Mouse (Mus musculus): Measurements from ENCODE around the gene Cdc42bpb. TPM values are rescaled to one million over a fixed set of nuclear protein-coding genes. Genes with fewer than 3 reads are reported as not detected.

Cdc42bpb gene
- polyA plus RNA-seq, 1 experiment from 2014 or later = 25.6 TPM

GRCm38 (mm10) chr12:111401454-111402184, 24.1 kb upstream of the Cdc42bpb start:
- Histone ChIP-seq H3K4me2 (no peak overlapping the region), H3K27me3 (replicated peaks; ENCODE audit: control insufficient read depth, insufficient read depth, low read length) (peaks cover 22% of the 10 kb centered on the region), H3K9me3 (ENCODE audit: control insufficient read depth, low read length) (no peaks in the 10 kb centered on the region), H3K27ac (ENCODE audit: low read depth, low read length) (no peak overlapping the region), H3K36me3 (ENCODE audit: control insufficient read depth, insufficient read depth, low read length) (no peaks in the 10 kb centered on the region), H3K4me1 (replicated peaks; ENCODE audit: control insufficient read depth, insufficient read depth, low read length) (peaks cover 2% of the 10 kb centered on the region; the same call in 1 of the 2 replicates), H3K4me3 (ENCODE audit: low read depth, low read length) (no peak overlapping the region), H3K9ac (ENCODE audit: low read depth, low read length) (no peak overlapping the region)
- 22% methylated on average over 15 of the region's 15 CpGs for WGBS
- no peak; the same call in 1 of the 2 replicates for ATAC-seq (replicated peaks; ENCODE audit: low FRiP score)
- DNase-seq (ENCODE audit: low spot score) = peak; percentile 70

DNA sequence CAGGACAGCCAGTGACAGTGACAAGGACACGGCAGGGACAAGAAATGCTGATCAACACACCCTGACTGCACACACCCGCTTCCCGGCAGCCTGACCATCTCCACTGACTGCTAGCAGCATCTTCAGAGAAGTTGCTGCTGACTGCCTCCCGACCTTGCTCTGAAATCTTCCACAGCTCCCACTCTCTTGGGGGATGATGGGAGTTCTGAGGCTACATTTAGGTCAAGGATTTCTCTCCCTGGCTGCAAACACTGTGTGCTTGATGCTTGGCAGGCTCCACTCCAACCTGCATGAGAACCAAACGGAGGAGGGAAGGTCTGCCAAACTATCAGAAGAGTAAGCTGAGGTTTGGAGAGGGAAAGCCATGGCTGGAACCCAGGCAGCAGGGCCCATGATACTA, 19.5 kb upstream of the Cdc42bpb start:
- no peak overlapping the region for H3K27ac ChIP-seq (ENCODE audit: low read depth, low read length)
- 55% methylated on average over 5 of the region's 5 CpGs for WGBS
- ATAC-seq (replicated peaks; ENCODE audit: low FRiP score) = no peak

DNA sequence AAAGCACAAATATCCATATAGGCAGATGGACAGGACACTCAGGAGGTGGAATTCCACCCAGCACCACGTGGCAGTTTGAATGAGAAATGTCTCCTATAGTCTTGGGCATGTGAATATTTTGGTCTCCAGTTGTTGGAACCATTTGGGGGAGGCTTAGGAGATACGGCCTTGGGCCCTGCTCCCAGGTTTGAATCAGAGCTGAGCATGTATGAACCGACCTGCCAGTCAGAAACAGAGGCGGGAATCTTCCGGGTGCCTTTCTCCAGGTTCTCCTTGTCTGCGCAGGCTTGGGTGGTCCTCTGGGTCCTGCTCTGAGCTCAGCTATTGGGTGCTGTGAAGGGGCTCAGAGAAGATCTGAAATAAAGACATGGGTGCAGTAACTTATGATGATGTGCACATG, 16.5 kb upstream of the Cdc42bpb start:
- H3K27ac ChIP-seq (ENCODE audit: low read depth, low read length) = no peak overlapping the region
- H3K4me2 ChIP-seq = no peak overlapping the region
- no peak overlapping the region for H3K4me3 ChIP-seq (ENCODE audit: low read depth, low read length)
- no peak for ATAC-seq (replicated peaks; ENCODE audit: low FRiP score)
- 77% methylated on average over 6 of the region's 6 CpGs for WGBS
- no peaks in the 10 kb centered on the region for H3K36me3 ChIP-seq (ENCODE audit: control insufficient read depth, insufficient read depth, low read length)
- H3K9me3 ChIP-seq (ENCODE audit: control insufficient read depth, low read length) = no peaks in the 10 kb centered on the region
- H3K27me3 ChIP-seq (replicated peaks; ENCODE audit: control insufficient read depth, insufficient read depth, low read length) = peaks cover 1% of the 10 kb centered on the region
- DNase-seq (ENCODE audit: low spot score) = no peak
- no peaks in the 10 kb centered on the region for H3K4me1 ChIP-seq (replicated peaks; ENCODE audit: control insufficient read depth, insufficient read depth, low read length)
- no peak overlapping the region for H3K9ac ChIP-seq (ENCODE audit: low read depth, low read length)

More for the DNA sequence above, 19.5 kb upstream of the Cdc42bpb start:
- H3K4me2 ChIP-seq = no peak overlapping the region
- H3K9ac ChIP-seq (ENCODE audit: low read depth, low read length) = no peak overlapping the region
- no peaks in the 10 kb centered on the region for H3K4me1 ChIP-seq (replicated peaks; ENCODE audit: control insufficient read depth, insufficient read depth, low read length)
- DNase-seq (ENCODE audit: low spot score) = no peak
- H3K9me3 ChIP-seq (ENCODE audit: control insufficient read depth, low read length) = no peaks in the 10 kb centered on the region
- no peaks in the 10 kb centered on the region for H3K36me3 ChIP-seq (ENCODE audit: control insufficient read depth, insufficient read depth, low read length)
- peaks cover 6% of the 10 kb centered on the region for H3K27me3 ChIP-seq (replicated peaks; ENCODE audit: control insufficient read depth, insufficient read depth, low read length)
- H3K4me3 ChIP-seq (ENCODE audit: low read depth, low read length) = no peak overlapping the region

DNA sequence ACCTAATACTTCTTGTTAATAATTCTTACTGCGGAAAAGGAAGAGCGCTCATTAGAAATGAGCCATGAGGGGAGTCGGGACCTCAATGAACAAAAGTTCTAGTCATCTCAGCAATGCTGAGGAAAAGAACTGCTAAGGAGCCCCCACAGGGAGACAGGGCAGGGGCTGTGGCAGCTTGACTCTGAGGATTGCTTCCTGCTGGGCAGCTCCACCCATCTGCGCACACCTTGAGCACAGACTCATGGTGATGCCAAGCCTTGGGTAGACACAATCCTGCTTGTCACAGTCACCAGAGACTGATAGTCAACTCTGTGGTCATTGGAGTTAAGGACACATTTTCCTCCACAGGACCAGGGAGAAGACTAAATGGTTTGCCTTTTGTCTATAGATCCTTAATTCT, 9.6 kb upstream of the Cdc42bpb start:
- no peak overlapping the region for H3K4me2 ChIP-seq
- H3K27me3 ChIP-seq (replicated peaks; ENCODE audit: control insufficient read depth, insufficient read depth, low read length) = no peaks in the 10 kb centered on the region
- H3K4me3 ChIP-seq (ENCODE audit: low read depth, low read length) = no peak overlapping the region
- no peaks in the 10 kb centered on the region for H3K36me3 ChIP-seq (ENCODE audit: control insufficient read depth, insufficient read depth, low read length)
- H3K9me3 ChIP-seq (ENCODE audit: control insufficient read depth, low read length) = no peaks in the 10 kb centered on the region
- peak overlapping the region; percentile 46; the same call in 1 of the 2 replicates for H3K27ac ChIP-seq (ENCODE audit: low read depth, low read length)
- 85% methylated on average over 4 of the region's 4 CpGs for WGBS
- peaks cover 7% of the 10 kb centered on the region; the same call in 1 of the 2 replicates for H3K4me1 ChIP-seq (replicated peaks; ENCODE audit: control insufficient read depth, insufficient read depth, low read length)
- no peak overlapping the region for H3K9ac ChIP-seq (ENCODE audit: low read depth, low read length)
- DNase-seq (ENCODE audit: low spot score) (no peak), ATAC-seq (replicated peaks; ENCODE audit: low FRiP score) (no peak)

GRCm38 (mm10) chr12:111386642-111387120, 9.2 kb upstream of the Cdc42bpb start:
- 36% methylated on average over 8 of the region's 8 CpGs for WGBS
- Histone ChIP-seq H3K4me2 (no peak overlapping the region), H3K27me3 (replicated peaks; ENCODE audit: control insufficient read depth, insufficient read depth, low read length) (no peaks in the 10 kb centered on the region), H3K9ac (ENCODE audit: low read depth, low read length) (no peak overlapping the region), H3K9me3 (ENCODE audit: control insufficient read depth, low read length) (no peaks in the 10 kb centered on the region), H3K4me1 (replicated peaks; ENCODE audit: control insufficient read depth, insufficient read depth, low read length) (peaks cover 7% of the 10 kb centered on the region; the same call in 1 of the 2 replicates), H3K36me3 (ENCODE audit: control insufficient read depth, insufficient read depth, low read length) (no peaks in the 10 kb centered on the region), H3K4me3 (ENCODE audit: low read depth, low read length) (no peak overlapping the region), H3K27ac (ENCODE audit: low read depth, low read length) (no peak overlapping the region)
- no peak for DNase-seq (ENCODE audit: low spot score)
- ATAC-seq (replicated peaks; ENCODE audit: low FRiP score) = peak; percentile 54

DNA sequence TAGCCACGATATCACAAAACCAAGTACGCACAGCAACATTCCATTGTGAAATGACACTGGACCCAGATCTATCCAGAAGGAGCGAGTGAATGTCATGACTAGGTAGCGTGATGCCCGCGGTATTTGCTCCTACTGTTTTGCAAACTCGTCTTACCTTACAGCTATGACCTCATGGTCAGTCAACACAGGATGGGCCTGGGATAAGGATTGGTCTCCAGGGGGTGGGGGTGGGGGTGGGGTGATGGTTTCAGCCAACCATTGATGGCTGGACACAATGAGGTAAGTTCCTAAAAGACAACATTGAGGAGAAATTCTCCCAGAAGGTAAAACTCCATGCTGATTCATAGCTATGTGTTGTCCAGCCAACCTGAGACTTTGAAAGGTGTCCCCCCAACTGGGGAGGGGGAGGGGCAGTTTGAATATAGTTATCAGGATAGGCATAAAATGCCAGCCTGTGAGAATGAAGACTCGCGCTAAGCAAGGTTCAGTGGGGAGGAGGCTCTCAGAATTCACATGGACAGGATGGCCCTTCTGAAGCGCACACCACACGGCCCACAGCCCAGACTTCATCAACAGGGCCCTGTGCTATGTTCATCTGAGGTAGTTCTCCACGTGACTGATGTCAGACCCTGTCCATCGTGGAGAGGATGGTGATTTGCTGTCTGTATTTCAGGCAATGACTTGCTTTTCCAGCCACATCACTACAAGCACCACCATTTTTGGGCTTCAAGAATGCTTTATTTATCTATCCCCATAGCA, 8.5 kb upstream of the Cdc42bpb start:
- H3K9me3 ChIP-seq (ENCODE audit: control insufficient read depth, low read length) = no peaks in the 10 kb centered on the region
- H3K4me2 ChIP-seq = no peak overlapping the region
- no peak overlapping the region for H3K27ac ChIP-seq (ENCODE audit: low read depth, low read length)
- DNase-seq (ENCODE audit: low spot score) = no peak
- H3K36me3 ChIP-seq (ENCODE audit: control insufficient read depth, insufficient read depth, low read length) = no peaks in the 10 kb centered on the region
- peaks cover 7% of the 10 kb centered on the region; the same call in 1 of the 2 replicates for H3K4me1 ChIP-seq (replicated peaks; ENCODE audit: control insufficient read depth, insufficient read depth, low read length)
- no peak overlapping the region for H3K4me3 ChIP-seq (ENCODE audit: low read depth, low read length)
- 76% methylated on average over 13 of the region's 13 CpGs for WGBS
- H3K9ac ChIP-seq (ENCODE audit: low read depth, low read length) = no peak overlapping the region
- H3K27me3 ChIP-seq (replicated peaks; ENCODE audit: control insufficient read depth, insufficient read depth, low read length) = no peaks in the 10 kb centered on the region; the same call in 1 of the 2 replicates
- no peak for ATAC-seq (replicated peaks; ENCODE audit: low FRiP score)

DNA sequence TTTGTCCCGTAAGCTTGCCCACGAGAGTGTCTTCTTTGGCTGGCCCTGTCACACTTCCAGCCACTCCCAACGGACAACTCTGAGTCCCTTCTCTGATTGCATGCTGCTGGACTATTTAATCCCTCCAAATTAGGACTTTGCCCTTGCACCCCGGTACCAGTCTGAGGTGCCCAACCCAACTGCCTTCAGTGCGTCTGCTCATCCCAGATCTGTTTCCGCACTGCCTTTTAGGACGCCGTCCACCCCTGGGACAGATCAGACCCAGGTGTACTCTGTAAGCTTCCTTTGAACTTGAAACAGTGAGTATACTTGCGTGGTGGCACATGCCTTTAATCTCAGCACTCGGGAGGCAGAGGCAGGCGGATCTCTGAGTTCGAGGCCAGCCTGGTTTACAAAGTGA, 1.3 kb upstream of the Cdc42bpb start:
- ATAC-seq (replicated peaks; ENCODE audit: low FRiP score) (no peak), DNase-seq (ENCODE audit: low spot score) (no peak)
- Histone ChIP-seq H3K4me1 (replicated peaks; ENCODE audit: control insufficient read depth, insufficient read depth, low read length) (peaks cover 12% of the 10 kb centered on the region), H3K27me3 (replicated peaks; ENCODE audit: control insufficient read depth, insufficient read depth, low read length) (peaks cover 24% of the 10 kb centered on the region), H3K4me2 (peak overlapping the region; percentile 88; the same call in 1 of the 2 replicates), H3K36me3 (ENCODE audit: control insufficient read depth, insufficient read depth, low read length) (no peaks in the 10 kb centered on the region), H3K4me3 (ENCODE audit: low read depth, low read length) (no peak overlapping the region), H3K9me3 (ENCODE audit: control insufficient read depth, low read length) (no peaks in the 10 kb centered on the region), H3K9ac (ENCODE audit: low read depth, low read length) (no peak overlapping the region), H3K27ac (ENCODE audit: low read depth, low read length) (no peak overlapping the region)
- WGBS = 69% methylated on average over 12 of the region's 12 CpGs

- DNase-seq (ENCODE audit: low spot score) (no peak), ATAC-seq (replicated peaks; ENCODE audit: low FRiP score) (peak; percentile 52)
- Histone ChIP-seq H3K9me3 (ENCODE audit: control insufficient read depth, low read length) (no peaks in the 10 kb centered on the region), H3K9ac (ENCODE audit: low read depth, low read length) (peak overlapping the region; percentile 81), H3K27me3 (replicated peaks; ENCODE audit: control insufficient read depth, insufficient read depth, low read length) (peaks cover 24% of the 10 kb centered on the region), H3K36me3 (ENCODE audit: control insufficient read depth, insufficient read depth, low read length) (no peaks in the 10 kb centered on the region), H3K4me3 (ENCODE audit: low read depth, low read length) (peak overlapping the region; percentile 88), H3K4me1 (replicated peaks; ENCODE audit: control insufficient read depth, insufficient read depth, low read length) (peaks cover 12% of the 10 kb centered on the region), H3K27ac (ENCODE audit: low read depth, low read length) (peak overlapping the region; percentile 73), H3K4me2 (peak overlapping the region; percentile 88)
- WGBS = under 1% methylated on average over 32 of the region's 32 CpGs
Measured at GRCm38 (mm10) chr12:111377986-111378490, 520 bp upstream of the Cdc42bpb start.
